Mouse (Mus musculus): ENCODE results near the gene Gmppa. TPM values are rescaled to one million over a fixed set of nuclear protein-coding genes. Genes with fewer than 3 reads are reported as not detected.

Gmppa gene
- polyA plus RNA-seq, 2 experiments from 2014 or later = 57.0 to 91.3 TPM

DNA sequence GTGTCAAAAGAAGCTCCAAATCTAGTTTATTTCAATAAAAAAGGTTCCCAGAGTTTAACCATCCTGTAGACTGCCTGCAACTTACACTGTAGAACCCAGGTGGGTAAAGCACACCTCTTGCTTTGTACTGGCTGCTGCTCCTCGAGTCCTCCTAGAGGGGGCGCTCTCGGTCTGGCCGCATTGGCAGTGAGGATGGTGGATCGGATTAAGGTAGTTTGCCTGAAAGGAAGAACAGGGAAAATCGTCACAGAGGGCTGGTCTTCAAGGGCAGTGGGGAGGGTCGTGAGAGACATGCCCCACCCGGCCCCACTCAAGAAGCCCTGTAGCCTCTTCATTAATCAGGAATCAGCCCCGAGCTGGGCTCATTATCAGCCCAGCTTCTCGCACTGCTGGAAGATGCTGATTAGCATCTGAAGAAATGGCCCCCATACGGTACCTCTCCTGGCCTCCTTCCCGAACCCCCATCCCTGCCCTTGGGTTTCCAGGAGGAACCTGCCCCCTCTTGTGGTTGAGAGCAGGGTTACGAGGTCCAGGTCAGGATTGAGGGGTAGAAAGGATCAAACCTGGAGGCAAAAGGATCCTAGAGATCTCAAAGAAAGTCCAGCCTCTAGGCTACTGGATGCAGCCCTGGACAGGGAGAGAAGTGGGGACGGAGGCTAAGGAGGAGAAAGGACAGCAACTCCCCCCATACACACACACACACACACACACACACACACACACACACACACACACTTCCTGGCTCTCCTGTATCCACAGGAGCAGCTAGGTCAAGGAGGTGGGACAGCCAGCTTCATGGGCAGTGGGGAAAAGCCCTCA lies 21.2 kb downstream of the Gmppa start:
- no peak for ATAC-seq

- ATAC-seq = no peak
Measured at GRCm38 (mm10) chr1:75457710-75458024, 21.9 kb downstream of the Gmppa start.

DNA sequence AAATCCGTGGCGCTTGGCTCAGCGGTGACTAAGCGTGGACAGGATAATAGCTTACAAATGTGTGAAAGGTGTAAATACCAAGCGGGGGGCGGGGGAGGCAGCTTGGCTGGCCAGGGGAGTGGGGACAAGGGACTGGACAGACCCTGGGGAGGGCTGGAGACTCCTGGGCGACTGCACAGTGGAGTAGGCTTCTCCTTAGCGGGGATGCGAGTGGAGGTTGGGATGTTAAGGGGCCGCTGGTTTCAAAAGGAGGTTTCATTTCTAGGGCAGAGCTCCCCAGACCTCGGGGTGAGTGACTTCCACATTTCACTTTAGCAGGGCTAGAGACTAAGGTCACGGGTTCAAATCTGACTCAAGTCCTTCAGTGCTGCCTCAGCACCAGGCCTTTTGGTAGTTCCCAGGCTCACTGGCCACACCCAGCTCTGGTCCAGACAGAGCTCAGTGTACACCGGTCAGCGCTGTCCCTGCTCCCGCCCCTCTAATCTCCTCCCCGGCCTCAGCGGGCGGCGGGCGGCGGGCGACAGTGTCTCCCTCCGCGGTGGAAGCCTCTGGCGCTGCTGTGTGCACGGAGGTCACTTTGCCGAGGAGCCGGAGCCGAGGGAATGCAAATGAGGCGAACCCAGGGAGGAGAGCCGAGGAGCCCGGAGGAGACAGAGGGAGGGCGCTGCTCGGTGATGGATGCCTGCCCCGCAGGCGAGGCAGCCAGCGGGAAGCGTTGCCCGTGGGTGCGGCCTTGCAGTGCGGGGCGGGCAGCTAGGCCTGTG lies 22.5 kb downstream of the Gmppa start:
- no peak for ATAC-seq

DNA sequence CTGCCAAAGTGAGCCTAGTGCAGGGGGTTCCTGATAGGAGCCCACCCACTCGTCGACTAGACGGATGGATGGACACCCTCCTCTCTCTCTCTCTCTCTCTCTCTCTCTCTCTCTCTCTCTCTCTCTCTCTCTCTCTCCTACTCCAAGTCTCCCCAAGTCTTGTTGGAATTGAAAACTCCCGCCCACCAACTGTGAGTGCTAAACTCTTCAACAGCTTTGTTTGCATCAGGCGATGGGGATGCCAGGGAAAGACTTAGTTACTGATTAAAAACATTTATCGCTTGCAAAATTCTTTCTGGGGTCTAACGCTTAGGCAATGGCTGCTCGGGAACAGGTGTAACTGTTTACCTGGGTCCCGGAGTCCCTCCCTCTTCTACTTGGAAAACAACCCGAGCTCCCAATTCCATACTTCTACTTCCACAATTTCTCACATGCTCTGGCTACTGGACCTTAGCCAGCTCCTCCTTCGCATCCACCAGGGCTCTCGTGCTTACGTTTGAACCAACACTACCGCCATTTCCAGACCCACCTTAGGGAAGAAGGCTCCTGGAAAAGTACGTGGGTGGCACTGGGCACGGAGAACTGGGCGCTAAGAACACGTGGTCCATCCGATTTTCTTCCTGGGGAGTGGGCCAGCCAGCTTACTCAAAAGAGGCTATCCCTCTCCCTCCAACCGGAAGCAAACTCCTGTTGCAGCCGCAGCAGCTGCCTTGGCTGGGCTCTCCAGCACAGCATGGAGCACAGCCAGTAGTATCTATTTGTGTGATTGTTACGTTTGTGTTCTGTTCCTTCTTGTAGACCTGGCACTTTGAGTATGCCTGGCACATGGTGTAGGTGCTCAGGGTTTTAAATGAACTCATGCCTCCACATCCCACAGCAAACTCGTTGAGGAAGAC lies 23.3 kb downstream of the Gmppa start:
- no peak for ATAC-seq

- ATAC-seq = no peak
Measured at GRCm38 (mm10) chr1:75460297-75460696, 24.6 kb downstream of the Gmppa start.

GRCm38 (mm10) chr1:75462636-75463035 lies 26.9 kb downstream of the Gmppa start:
- no peak for ATAC-seq

DNA sequence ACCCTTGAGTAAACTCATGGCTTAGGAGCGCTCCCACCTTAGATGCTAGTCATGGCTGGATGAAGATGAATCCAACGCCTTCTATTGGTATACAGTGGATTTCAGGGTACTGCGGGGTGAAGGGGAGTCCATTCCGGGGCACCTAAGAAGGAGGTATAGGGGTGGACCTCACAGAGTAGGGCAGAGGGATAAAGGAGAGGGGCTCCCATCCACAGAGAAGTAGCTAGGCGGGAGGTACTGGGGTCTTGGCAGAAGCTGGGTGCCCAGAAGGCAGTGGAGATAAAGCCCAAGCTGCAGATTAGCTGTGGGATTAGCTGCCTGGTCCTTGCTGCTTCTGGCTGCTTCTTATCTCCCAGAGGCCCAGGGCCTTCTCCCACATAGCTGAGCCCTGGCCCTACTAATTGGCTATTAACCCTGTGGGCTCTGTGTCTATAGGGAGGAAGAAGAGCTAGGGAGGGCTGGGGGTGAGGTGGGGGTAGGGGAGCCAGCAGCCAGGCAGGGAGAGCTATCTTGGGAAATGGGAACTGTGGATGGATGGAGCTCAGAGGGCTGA lies 28.0 kb downstream of the Gmppa start:
- ATAC-seq = no peak

DNA sequence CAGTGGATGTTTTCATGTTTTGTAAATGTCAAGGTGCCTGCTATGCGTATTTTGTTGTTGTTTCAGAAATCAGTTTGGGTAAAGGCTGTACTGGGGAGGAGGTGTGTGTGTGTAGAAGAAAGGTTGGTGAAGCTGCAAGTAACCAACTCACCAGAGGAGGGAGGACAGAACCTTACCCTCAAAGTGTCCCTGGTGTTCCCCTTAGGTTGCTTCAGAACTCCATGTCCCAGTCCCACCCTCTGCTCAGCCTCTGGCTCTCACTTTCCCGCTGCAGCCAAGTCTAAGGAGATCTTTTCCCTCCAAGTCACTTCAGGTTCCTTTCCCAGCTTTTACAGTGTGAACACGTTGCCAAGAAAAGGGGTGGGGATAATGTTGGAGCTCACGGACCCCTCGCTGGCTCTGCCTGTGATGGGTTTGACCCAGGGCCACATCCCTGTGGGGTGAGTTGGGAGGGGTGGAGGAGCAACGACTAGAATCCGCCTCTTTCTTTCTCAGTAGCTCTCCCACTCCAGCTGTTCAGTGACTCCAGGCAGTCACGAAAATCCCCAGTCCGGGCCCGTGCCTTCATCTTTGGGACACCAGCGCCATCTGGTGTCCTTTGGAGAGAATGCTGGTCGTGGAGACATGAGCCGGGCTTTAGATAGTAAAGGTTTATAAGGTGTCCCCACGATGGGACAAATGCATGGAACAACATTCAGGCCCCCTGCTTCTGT lies 31.6 kb downstream of the Gmppa start:
- ATAC-seq = peak; percentile 90

GRCm38 (mm10) chr1:75469287-75469825 lies 33.6 kb downstream of the Gmppa start:
- ATAC-seq = no peak

GRCm38 (mm10) chr1:75476441-75476840 lies 40.7 kb downstream of the Gmppa start:
- ATAC-seq = no peak

- peak; percentile 24 for ATAC-seq
Measured at GRCm38 (mm10) chr1:75477264-75477965, 41.7 kb downstream of the Gmppa start.

DNA sequence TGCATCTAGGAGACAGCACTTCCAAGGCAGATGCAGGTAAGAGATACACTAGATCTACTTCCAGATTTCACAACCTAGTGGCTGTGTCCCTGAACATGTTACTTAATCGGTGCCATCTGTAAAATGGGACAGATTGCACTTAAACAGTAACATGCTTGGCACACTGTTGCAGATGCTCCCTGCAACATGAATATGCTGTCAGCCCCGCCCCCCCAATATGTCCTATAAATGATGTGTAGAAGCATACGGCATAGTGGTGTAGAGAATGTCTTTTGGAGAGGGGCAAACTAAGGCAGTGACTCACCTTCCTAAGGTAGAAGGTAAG lies 42.2 kb downstream of the Gmppa start:
- ATAC-seq = no peak

DNA sequence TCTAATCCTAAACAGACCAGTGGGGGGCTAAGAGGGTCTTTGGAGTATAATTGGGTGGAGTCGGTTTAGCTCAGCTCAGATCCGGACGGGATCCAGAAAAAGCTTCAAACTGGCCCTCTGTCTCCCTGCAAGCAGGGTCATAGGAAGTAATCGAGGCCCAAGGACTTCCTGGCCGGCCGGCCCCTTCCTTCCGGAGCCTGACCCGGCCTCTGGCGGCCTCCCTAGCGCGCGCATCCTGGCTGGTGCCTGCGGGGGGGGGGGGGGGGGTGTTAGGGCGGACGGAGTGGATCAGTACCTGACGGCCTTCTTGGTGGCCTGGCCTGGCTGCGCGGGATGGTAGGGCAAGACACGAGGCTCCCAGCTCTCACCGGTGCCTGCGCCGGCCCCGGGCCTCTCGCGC lies 42.8 kb downstream of the Gmppa start:
- ATAC-seq = peak; percentile 7

DNA sequence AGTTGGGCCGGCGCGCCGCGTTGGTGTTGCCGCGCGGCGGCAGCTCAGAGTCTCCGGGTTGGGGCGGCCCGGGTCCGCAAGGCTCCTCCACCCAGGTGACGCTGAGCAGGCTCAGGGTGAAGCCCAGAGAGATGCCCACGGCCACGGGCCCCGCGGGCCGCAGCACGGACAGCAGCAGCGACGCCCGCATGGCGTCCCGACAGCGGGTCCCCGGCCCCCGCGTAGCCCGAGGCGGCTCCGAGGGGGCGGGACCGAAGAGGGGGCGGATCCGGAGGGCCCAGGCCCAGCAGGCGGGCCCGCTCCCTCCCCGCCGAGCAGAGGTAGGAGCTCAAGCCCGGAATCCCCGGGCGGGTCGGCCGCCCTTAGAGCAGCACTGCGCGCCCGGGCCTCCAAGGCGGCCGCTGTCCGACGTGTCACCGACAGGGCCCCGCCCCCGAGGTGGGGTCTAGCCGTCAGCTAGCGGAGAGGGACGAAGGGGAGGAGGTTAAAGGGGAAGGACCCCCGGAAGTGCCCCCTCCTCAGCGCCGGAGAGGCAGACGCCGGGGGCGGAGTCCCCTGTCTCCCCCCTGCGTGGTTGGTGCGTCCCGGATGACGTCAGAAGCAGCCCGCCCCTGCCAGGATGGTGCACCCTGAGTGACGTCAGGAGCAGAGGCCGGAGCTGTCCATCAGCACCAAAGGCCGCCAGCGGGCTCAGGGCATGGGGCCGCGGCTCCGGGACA lies 43.3 kb downstream of the Gmppa start, which contains the start of the genes Chpf and Tmem198:
Gene Chpf, minus strand, starts transcription at position 392 of the 719 bp plus-strand sequence.
Gene Tmem198, plus strand, starts transcription at position 617 of the 719 bp plus-strand sequence.
- ATAC-seq = peak; percentile 88

GRCm38 (mm10) chr1:75479635-75479989 lies 43.9 kb downstream of the Gmppa start:
- ATAC-seq = peak; percentile 0

- ATAC-seq = no peak
Measured at GRCm38 (mm10) chr1:75480036-75480435, 44.3 kb downstream of the Gmppa start.

- no peak for ATAC-seq
Measured at GRCm38 (mm10) chr1:75480735-75481134, 45.0 kb downstream of the Gmppa start.

- no peak for ATAC-seq
Measured at GRCm38 (mm10) chr1:75486561-75486960, 50.8 kb downstream of the Gmppa start.

DNA sequence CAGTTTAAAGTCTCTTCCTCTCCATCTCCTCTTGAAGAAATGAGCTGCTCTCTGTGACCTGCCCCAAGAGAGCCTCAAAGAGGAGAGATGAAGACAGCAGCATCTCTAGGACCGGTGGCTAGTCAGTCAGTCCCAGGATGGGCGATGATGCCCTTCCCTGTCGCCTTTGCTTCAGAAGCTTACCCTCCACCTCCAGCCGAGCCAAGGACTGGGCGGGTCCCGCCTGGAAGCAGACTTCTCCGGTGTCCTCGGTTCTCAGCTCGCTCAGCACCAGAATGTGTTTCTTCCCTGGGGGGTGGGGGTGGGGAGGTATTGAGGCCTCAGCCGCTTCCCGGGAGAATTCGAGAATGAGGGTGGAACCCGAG lies 51.3 kb downstream of the Gmppa start:
- ATAC-seq = peak; percentile 2

DNA sequence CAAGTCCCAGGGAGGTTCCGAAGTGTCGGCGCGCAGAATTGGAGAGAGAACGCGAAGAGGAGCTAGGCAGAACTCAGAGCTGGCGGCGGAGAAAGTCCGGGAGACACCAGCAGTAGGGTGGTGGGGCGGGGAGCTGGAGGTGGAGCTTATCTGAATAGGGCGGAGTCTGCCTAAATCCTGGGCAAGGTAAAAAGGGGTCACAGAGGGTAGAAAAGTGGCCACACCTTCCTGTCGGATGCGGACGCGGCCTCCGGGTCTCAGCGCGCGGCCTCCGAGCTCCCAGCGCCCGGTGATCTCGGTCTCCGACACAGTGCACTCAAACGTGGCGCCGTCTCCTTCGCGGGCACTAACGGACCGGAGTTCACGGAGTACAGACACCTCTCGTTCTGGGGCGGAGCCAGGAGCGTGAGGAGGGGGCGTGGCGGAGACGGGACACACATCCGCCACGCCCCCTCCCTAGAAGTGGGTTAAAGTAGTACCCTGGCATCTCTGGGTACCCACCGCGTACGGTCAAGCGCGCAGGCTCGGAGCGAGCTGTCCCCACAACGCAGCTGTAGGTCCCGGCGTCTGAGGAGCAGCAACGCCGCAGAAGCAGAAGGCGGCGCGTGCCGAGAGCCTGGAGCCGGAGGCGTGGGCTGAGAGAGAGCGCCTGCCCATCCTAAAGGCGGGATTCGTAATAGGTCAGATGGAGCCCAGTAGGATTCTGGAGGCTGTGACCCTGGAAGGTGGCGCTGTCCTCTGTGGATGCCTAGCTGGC lies 51.9 kb downstream of the Gmppa start:
- ATAC-seq = peak; percentile 81
